Mouse (Mus musculus) CH12.LX (cell line): Measurements from ENCODE around the gene Map6.

Experiments used
- CHD2 ChIP-seq: IDR thresholded peaks from 2 replicates; pipeline ENCODE4 v1.6.1; 2011; ENCODE audit warnings: low read length, improper control_type of control experiment
- CTCF ChIP-seq, 2 experiments: IDR thresholded peaks in 1 of 2; conservative IDR thresholded peaks in 1 of 2; 2 replicates each; pipeline ENCODE4 v1.5.1; 2011 to 2012; ENCODE audit warnings: low read depth in 2 of 2, low read length in 2 of 2, improper control_type of control experiment in 1 of 2, inconsistent platforms in 1 of 2, mild to moderate bottlenecking in 1 of 2, moderate library complexity in 1 of 2
- EP300 ChIP-seq: IDR thresholded peaks from 2 replicates; pipeline ENCODE4 v1.6.1; 2011; ENCODE audit warnings: low read length, improper control_type of control experiment
- MXI1 ChIP-seq: IDR thresholded peaks from 2 replicates; pipeline ENCODE4 v1.6.1; 2011; ENCODE audit warnings: mild to moderate bottlenecking, low read depth, low read length, improper control_type of control experiment
- MYC ChIP-seq: IDR thresholded peaks from 2 replicates; pipeline ENCODE4 v1.6.1; 2011; ENCODE audit warnings: low read depth, mild to moderate bottlenecking, improper control_type of control experiment, low read length
- POLR2A ChIP-seq: IDR thresholded peaks from 2 replicates; pipeline ENCODE4 v1.6.1; 2011; ENCODE audit warnings: low read depth, mild to moderate bottlenecking, improper control_type of control experiment, low read length
- RAD21 ChIP-seq: IDR thresholded peaks from 2 replicates; pipeline ENCODE4 v1.6.1; 2011; ENCODE audit warnings: low read depth, mild to moderate bottlenecking, low read length, improper control_type of control experiment, moderate library complexity
- RCOR1 ChIP-seq: conservative IDR thresholded peaks from 2 replicates; pipeline ENCODE4 v1.6.1; 2012; ENCODE audit warnings: low read depth, mild to moderate bottlenecking, inconsistent platforms, low read length, improper control_type of control experiment
- TCF12 ChIP-seq: IDR thresholded peaks from 2 replicates; pipeline ENCODE4 v1.6.1; 2014; ENCODE audit warnings: low read depth, mild to moderate bottlenecking, inconsistent platforms, low read length, improper control_type of control experiment
- UBTF ChIP-seq: IDR thresholded peaks from 2 replicates; pipeline ENCODE4 v1.6.1; 2012; ENCODE audit warnings: low read depth, mild to moderate bottlenecking, inconsistent platforms, low read length, improper control_type of control experiment, moderate library complexity
- ZNF384 ChIP-seq: IDR thresholded peaks from 2 replicates; pipeline ENCODE4 v1.6.1; 2012; ENCODE audit warnings: low read depth, low read length, improper control_type of control experiment, inconsistent platforms

DNA sequence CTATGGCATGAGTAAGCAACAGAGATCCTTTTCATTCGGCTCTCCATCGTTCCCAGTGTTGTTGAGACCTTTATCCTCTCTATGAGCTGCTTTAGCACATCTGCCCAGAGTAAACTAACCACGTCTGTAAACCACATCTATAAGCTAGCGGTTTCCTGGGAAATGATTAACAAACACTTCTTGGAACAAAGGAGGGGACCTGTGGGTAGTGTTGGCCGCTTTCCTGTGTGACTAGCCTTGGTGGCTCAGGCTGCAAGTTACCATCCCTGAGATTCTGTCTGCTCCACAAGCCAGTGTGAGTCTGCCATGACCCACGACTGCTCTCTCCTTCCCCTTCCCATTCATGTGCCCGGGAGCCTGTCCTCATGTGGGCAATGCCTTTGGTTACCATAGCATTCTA lies 44.2 kb downstream of the Map6 start:
- TF ChIP-seq RAD21 = no peak
- TF ChIP-seq POLR2A = no peak
- TF ChIP-seq CTCF (conservative IDR thresholded peaks at IDR 0.05 in 1 of 2, IDR thresholded peaks at IDR 0.05 in 1 of 2; ENCODE audit: low read depth in 2 of 2, low read length in 2 of 2) = no peak
- no peak for TF ChIP-seq EP300
- TF ChIP-seq CHD2 = no peak
- no peak for TF ChIP-seq UBTF
- TF ChIP-seq RCOR1 = no peak
- no peak for TF ChIP-seq MYC
- no peak for TF ChIP-seq ZNF384
- TF ChIP-seq MXI1 = no peak
- no peak for TF ChIP-seq TCF12
